Mouse (Mus musculus): Measurements from ENCODE around the gene Epb41l4b.

Epb41l4b gene

DNA sequence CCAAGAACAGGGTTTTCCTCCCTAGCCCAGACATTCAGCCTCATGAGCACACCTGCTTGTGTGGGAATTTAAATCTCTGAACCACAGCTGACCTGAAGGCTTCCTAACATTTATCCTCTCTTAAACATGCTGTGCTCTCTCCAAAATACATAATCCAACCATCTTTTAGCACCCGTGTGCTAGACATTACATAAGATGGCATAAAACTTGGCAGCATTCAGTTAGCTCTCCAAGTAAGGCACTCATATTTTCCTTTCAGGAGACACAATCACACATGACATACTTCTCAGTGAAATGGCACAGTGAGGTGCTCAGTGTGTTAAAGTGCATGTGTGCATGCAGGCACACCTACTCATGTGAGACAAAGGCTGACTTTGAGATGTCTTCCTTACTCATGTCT, 200.7 kb downstream of the Epb41l4b start:
- DNase-seq (ENCODE audit: low spot score): no peak
